Mouse (Mus musculus) lung, postnatal 0 days (tissue): ENCODE measurements at regions not wholly inside any gene's neighbourhood (a gene's known extent, or its start where the extent isn't known, plus 50 kb on each side); places are given as distances from the start of the nearest gene placed in this dataset.

Experiments
- CTCF ChIP-seq: IDR thresholded peaks from 2 replicates; pipeline ENCODE4 v1.5.1; 2016; ENCODE audit warnings: antibody characterized with exemption, mild to moderate bottlenecking
- EP300 ChIP-seq: IDR thresholded peaks from 2 replicates; pipeline ENCODE4 v1.6.1; 2016; ENCODE audit warnings: antibody characterized with exemption, mild to moderate bottlenecking, control low read depth

- TF ChIP-seq CTCF: peak; percentile 28
- no peak for TF ChIP-seq EP300
Measured at GRCm38 (mm10) chr6:25276221-25276620, 320.1 kb upstream of the Tmem229a start.
